Mouse (Mus musculus): ENCODE results near the gene Zfp775. TPM values are rescaled to one million over a fixed set of nuclear protein-coding genes. Genes with fewer than 3 reads are reported as not detected.

Gene Zfp775
- polyA plus RNA-seq, 1 experiment from 2014 or later: 6.6 TPM

DNA sequence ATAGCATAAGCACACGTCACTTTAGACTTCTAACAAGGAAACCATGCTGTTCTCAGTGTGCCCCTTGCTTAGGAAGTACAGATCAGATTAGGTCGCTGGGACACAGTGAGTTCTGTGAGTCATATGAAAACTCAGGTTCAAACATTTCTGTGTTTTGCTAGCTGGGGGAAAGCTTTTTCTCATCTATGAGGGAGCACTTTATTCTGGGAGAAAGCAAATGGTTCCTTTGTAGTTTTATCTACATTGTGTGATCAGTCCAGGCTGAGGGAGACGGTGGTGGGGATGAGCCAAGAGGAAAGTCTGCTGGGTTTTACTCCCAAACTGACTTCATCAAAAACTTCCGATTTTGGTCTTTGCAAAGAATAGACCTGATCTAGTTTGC, 44.4 kb downstream of the Zfp775 start:
- Histone ChIP-seq H3K36me3 (ENCODE audit: control insufficient read depth, insufficient read depth, low read length) (no peaks in the 10 kb centered on the region), H3K4me2 (replicated peaks; ENCODE audit: low read depth, low read length) (no peak overlapping the region), H3K9ac (ENCODE audit: low read depth, low read length) (no peak overlapping the region), H3K4me1 (ENCODE audit: control insufficient read depth, insufficient read depth, low read length) (no peaks in the 10 kb centered on the region), H3K9me3 (ENCODE audit: control insufficient read depth, low read length) (no peaks in the 10 kb centered on the region), H3K27me3 (ENCODE audit: control insufficient read depth, insufficient read depth, low read length) (no peaks in the 10 kb centered on the region), H3K27ac (ENCODE audit: low read depth, low read length) (no peak overlapping the region), H3K4me3 (ENCODE audit: low read length) (no peak overlapping the region)
- 82% methylated on average over 4 of the region's 4 CpGs for WGBS
- ATAC-seq (ENCODE audit: low FRiP score, low TSS enrichment): no peak

DNA sequence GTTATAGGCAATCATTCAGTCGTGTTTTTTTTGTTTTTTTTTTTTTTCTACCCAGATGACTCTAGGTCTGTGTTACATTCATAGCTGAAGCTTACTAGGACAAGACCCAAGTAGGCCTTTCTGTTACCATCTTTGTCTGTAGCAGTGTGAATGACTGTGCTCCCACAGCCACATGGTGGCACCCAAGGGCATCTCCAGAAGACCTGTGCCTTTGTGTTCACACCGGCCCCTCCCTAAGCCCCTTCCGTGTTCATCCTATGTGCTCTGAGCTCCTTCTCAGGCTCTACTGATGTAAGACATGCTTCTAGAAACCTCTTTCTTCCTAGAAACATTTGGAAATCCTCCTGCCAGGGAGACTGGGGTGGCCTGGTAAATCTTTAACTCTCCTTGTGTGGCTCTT, 45.1 kb downstream of the Zfp775 start, which contains the start of gene Gimap8:
TSS of gene Gimap8 (plus strand) at position 240 of the 400 bp plus-strand sequence.
- Histone ChIP-seq H3K4me3 (ENCODE audit: low read length) (no peak within 1 kb of the TSS), H3K4me1 (ENCODE audit: control insufficient read depth, insufficient read depth, low read length) (no peaks in the 10 kb centered on the region), H3K27me3 (ENCODE audit: control insufficient read depth, insufficient read depth, low read length) (no peaks in the 10 kb centered on the region), H3K27ac (ENCODE audit: low read depth, low read length) (no peak within 1 kb of the TSS), H3K9ac (ENCODE audit: low read depth, low read length) (no peak within 1 kb of the TSS), H3K4me2 (replicated peaks; ENCODE audit: low read depth, low read length) (no peak within 1 kb of the TSS), H3K9me3 (ENCODE audit: control insufficient read depth, low read length) (no peaks in the 10 kb centered on the region), H3K36me3 (ENCODE audit: control insufficient read depth, insufficient read depth, low read length) (no peaks in the 10 kb centered on the region)
- WGBS: 44% methylated on average over 3 of the region's 3 CpGs
- ATAC-seq (ENCODE audit: low FRiP score, low TSS enrichment): no peak

- Histone ChIP-seq H3K36me3 (ENCODE audit: control insufficient read depth, insufficient read depth, low read length) (no peaks in the 10 kb centered on the region), H3K27ac (ENCODE audit: low read depth, low read length) (no peak overlapping the region), H3K4me2 (replicated peaks; ENCODE audit: low read depth, low read length) (no peak overlapping the region), H3K27me3 (ENCODE audit: control insufficient read depth, insufficient read depth, low read length) (no peaks in the 10 kb centered on the region), H3K9ac (ENCODE audit: low read depth, low read length) (no peak overlapping the region), H3K4me3 (ENCODE audit: low read length) (no peak overlapping the region), H3K4me1 (ENCODE audit: control insufficient read depth, insufficient read depth, low read length) (no peaks in the 10 kb centered on the region), H3K9me3 (ENCODE audit: control insufficient read depth, low read length) (no peaks in the 10 kb centered on the region)
- WGBS: 77% methylated on average over 2 of the region's 2 CpGs
- no peak for ATAC-seq (ENCODE audit: low FRiP score, low TSS enrichment)
Measured at GRCm38 (mm10) chr6:48647611-48648010, 45.7 kb downstream of the Zfp775 start.

DNA sequence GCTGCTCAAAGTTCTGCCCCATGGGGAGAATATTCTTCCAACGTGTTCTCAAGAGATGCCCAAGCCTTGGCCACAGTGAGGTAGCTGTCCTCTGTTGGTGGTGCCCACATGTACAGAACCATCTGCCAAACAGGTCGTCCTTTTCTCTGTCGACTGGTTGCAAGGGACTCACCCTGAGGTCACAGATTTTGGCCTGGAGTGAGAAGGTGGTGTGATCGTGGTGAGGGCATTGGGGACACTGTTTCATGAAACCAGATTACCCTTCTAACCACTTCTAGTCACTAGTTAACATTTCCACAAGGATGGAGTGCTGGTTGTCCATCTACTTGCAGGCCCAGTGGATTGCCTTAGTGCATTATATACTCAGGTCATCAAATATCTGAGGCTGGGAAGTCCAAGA, 46.9 kb downstream of the Zfp775 start:
- no peaks in the 10 kb centered on the region for H3K9me3 ChIP-seq (ENCODE audit: control insufficient read depth, low read length)
- H3K27ac ChIP-seq (ENCODE audit: low read depth, low read length): no peak overlapping the region
- H3K4me1 ChIP-seq (ENCODE audit: control insufficient read depth, insufficient read depth, low read length): no peaks in the 10 kb centered on the region
- H3K9ac ChIP-seq (ENCODE audit: low read depth, low read length): no peak overlapping the region
- H3K36me3 ChIP-seq (ENCODE audit: control insufficient read depth, insufficient read depth, low read length): no peaks in the 10 kb centered on the region
- ATAC-seq (ENCODE audit: low FRiP score, low TSS enrichment): no peak
- no peak overlapping the region for H3K4me2 ChIP-seq (replicated peaks; ENCODE audit: low read depth, low read length)
- H3K4me3 ChIP-seq (ENCODE audit: low read length): no peak overlapping the region
- no peaks in the 10 kb centered on the region for H3K27me3 ChIP-seq (ENCODE audit: control insufficient read depth, insufficient read depth, low read length)
- 86% methylated on average over 4 of the region's 4 CpGs for WGBS

GRCm38 (mm10) chr6:48650041-48650440, 48.2 kb downstream of the Zfp775 start:
- Histone ChIP-seq H3K4me1 (ENCODE audit: control insufficient read depth, insufficient read depth, low read length) (no peaks in the 10 kb centered on the region), H3K27me3 (ENCODE audit: control insufficient read depth, insufficient read depth, low read length) (no peaks in the 10 kb centered on the region), H3K27ac (ENCODE audit: low read depth, low read length) (no peak overlapping the region), H3K4me3 (ENCODE audit: low read length) (no peak overlapping the region), H3K36me3 (ENCODE audit: control insufficient read depth, insufficient read depth, low read length) (no peaks in the 10 kb centered on the region), H3K9ac (ENCODE audit: low read depth, low read length) (no peak overlapping the region), H3K9me3 (ENCODE audit: control insufficient read depth, low read length) (no peaks in the 10 kb centered on the region), H3K4me2 (replicated peaks; ENCODE audit: low read depth, low read length) (no peak overlapping the region)
- 88% methylated on average over 9 of the region's 9 CpGs for WGBS
- ATAC-seq (ENCODE audit: low FRiP score, low TSS enrichment): no peak

DNA sequence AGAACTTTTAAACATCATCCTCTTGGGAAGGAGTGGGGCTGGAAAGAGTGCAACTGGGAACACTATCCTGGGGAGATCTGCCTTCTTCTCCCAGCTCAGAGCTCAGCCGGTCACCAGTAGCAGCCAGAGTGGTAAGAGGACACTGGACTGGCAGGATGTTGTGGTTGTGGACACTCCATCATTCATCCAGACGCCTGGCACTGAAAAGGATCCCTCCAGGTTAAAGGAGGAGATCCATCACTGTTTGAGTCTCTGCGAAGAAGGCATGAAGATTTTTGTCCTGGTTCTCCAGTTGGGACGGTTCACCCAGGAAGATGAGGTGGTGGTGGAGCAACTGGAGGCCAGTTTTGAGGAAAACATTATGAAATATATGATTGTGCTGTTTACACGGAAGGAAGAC, 56.9 kb downstream of the Zfp775 start:
- WGBS: 54% methylated on average over 5 of the region's 5 CpGs
- ATAC-seq (ENCODE audit: low FRiP score, low TSS enrichment): no peak
- Histone ChIP-seq H3K9me3 (ENCODE audit: control insufficient read depth, low read length) (no peaks in the 10 kb centered on the region), H3K27ac (ENCODE audit: low read depth, low read length) (no peak overlapping the region), H3K4me1 (ENCODE audit: control insufficient read depth, insufficient read depth, low read length) (no peaks in the 10 kb centered on the region), H3K36me3 (ENCODE audit: control insufficient read depth, insufficient read depth, low read length) (no peaks in the 10 kb centered on the region), H3K9ac (ENCODE audit: low read depth, low read length) (no peak overlapping the region), H3K27me3 (ENCODE audit: control insufficient read depth, insufficient read depth, low read length) (no peaks in the 10 kb centered on the region), H3K4me2 (replicated peaks; ENCODE audit: low read depth, low read length) (no peak overlapping the region), H3K4me3 (ENCODE audit: low read length) (no peak overlapping the region)

DNA sequence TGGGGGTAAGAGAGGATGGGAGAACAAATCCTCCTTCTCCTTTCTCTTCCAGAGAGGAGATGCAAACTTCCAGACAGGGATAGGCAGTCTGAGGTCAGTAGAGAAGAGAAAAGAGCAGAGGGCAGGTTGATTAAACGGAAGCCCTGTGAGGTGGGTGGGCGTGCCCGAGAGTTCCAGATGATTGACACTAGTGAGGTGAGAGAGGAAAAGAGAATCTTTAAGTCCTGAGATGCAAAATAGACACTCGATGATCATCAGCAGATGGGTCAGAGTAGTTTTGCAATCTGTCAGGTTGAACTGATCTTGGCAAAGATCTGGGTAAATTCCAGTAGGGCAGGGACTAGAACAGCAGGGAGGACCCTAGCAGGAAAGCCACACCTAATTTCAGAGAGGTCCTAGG, 62.9 kb downstream of the Zfp775 start:
- WGBS: 85% methylated on average over 4 of the region's 4 CpGs

DNA sequence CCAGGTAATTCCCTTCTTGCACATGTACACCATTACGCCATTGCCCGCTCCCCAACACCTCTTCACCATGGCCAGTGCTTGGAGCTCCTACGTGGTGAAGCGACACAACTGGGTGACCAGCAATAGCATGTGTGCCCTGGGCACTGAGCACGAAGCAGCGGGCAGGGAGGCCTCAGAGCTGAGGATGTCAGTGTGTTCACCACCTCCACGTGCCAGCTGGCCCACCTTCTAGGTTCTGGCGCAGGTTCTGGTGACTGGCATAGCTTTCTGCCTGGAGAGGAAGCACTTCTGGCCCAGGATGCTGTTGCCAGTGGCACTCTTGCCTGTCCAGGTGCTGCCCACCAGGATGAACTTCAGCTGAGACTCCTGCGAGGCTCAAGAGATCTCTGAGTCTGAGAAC, 63.6 kb downstream of the Zfp775 start:
- H3K9ac ChIP-seq (ENCODE audit: low read depth, low read length): no peak overlapping the region
- H3K9me3 ChIP-seq (ENCODE audit: control insufficient read depth, low read length): no peaks in the 10 kb centered on the region
- no peak overlapping the region for H3K4me3 ChIP-seq (ENCODE audit: low read length)
- H3K4me2 ChIP-seq (replicated peaks; ENCODE audit: low read depth, low read length): no peak overlapping the region
- no peaks in the 10 kb centered on the region for H3K36me3 ChIP-seq (ENCODE audit: control insufficient read depth, insufficient read depth, low read length)
- no peaks in the 10 kb centered on the region for H3K4me1 ChIP-seq (ENCODE audit: control insufficient read depth, insufficient read depth, low read length)
- H3K27ac ChIP-seq (ENCODE audit: low read depth, low read length): no peak overlapping the region
- ATAC-seq (ENCODE audit: low FRiP score, low TSS enrichment): no peak
- H3K27me3 ChIP-seq (ENCODE audit: control insufficient read depth, insufficient read depth, low read length): no peaks in the 10 kb centered on the region
- 95% methylated on average over 9 of the region's 9 CpGs for WGBS

More for the DNA sequence above, 62.9 kb downstream of the Zfp775 start:
- Histone ChIP-seq H3K4me3 (ENCODE audit: low read length) (no peak overlapping the region), H3K4me1 (ENCODE audit: control insufficient read depth, insufficient read depth, low read length) (no peaks in the 10 kb centered on the region), H3K4me2 (replicated peaks; ENCODE audit: low read depth, low read length) (no peak overlapping the region), H3K9me3 (ENCODE audit: control insufficient read depth, low read length) (no peaks in the 10 kb centered on the region), H3K27me3 (ENCODE audit: control insufficient read depth, insufficient read depth, low read length) (no peaks in the 10 kb centered on the region), H3K9ac (ENCODE audit: low read depth, low read length) (no peak overlapping the region), H3K27ac (ENCODE audit: low read depth, low read length) (no peak overlapping the region), H3K36me3 (ENCODE audit: control insufficient read depth, insufficient read depth, low read length) (no peaks in the 10 kb centered on the region)
- no peak for ATAC-seq (ENCODE audit: low FRiP score, low TSS enrichment)

DNA sequence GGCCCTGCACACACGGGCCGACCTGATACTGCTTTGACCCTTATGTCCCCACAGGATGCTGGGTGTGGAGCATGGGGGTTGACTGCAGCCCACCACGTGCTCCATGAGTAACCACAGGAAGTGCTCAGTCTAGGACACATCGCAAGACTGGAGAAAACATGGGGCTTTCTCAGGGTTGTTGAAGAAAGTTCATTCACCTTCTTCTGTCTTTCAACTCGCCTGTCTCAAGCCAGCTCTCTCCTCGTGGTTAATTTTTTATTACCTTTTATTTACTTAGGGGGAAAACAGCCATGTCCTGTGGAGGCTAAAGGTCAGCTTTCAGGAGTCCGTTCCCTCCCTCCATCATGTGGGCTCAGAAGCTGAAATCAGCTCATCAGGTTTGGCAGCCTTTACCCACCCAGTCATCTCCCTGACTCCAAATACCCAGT, 64.3 kb downstream of the Zfp775 start:
- WGBS: 36% methylated on average over 7 of the region's 7 CpGs
- no peak for ATAC-seq (ENCODE audit: low FRiP score, low TSS enrichment)
- H3K9ac ChIP-seq (ENCODE audit: low read depth, low read length): no peak overlapping the region
- no peaks in the 10 kb centered on the region for H3K9me3 ChIP-seq (ENCODE audit: control insufficient read depth, low read length)
- H3K27me3 ChIP-seq (ENCODE audit: control insufficient read depth, insufficient read depth, low read length): no peaks in the 10 kb centered on the region
- H3K36me3 ChIP-seq (ENCODE audit: control insufficient read depth, insufficient read depth, low read length): no peaks in the 10 kb centered on the region
- H3K4me2 ChIP-seq (replicated peaks; ENCODE audit: low read depth, low read length): no peak overlapping the region
- no peaks in the 10 kb centered on the region for H3K4me1 ChIP-seq (ENCODE audit: control insufficient read depth, insufficient read depth, low read length)
- H3K4me3 ChIP-seq (ENCODE audit: low read length): no peak overlapping the region
- no peak overlapping the region for H3K27ac ChIP-seq (ENCODE audit: low read depth, low read length)

DNA sequence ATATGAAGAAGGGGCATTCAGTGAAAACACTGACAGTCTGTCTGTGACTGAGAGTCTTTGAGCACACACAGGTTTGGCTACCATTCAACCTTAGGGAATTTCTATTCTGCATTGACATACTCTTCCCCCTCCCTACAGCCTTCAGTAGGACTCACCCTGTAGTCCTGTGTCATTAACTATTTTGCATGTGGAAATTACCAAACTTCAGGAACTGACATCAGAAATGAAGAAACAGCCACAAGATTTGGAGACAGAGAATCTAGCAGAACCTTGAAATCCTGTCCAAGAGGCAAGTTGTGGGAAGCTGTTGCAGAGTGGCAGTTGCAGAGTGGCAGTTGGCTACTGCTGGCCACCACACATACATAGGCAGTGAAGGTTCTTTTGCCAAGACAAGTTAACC, 66.2 kb downstream of the Zfp775 start:
- H3K9ac ChIP-seq (ENCODE audit: low read depth, low read length): no peak overlapping the region
- H3K9me3 ChIP-seq (ENCODE audit: control insufficient read depth, low read length): no peaks in the 10 kb centered on the region
- no peak overlapping the region for H3K27ac ChIP-seq (ENCODE audit: low read depth, low read length)
- no peaks in the 10 kb centered on the region for H3K36me3 ChIP-seq (ENCODE audit: control insufficient read depth, insufficient read depth, low read length)
- H3K4me1 ChIP-seq (ENCODE audit: control insufficient read depth, insufficient read depth, low read length): no peaks in the 10 kb centered on the region
- no peaks in the 10 kb centered on the region for H3K27me3 ChIP-seq (ENCODE audit: control insufficient read depth, insufficient read depth, low read length)
- H3K4me3 ChIP-seq (ENCODE audit: low read length): no peak overlapping the region
- H3K4me2 ChIP-seq (replicated peaks; ENCODE audit: low read depth, low read length): no peak overlapping the region
- ATAC-seq (ENCODE audit: low FRiP score, low TSS enrichment): no peak
